Mouse (Mus musculus) forebrain, embryonic 12.5 days (tissue): ENCODE measurements around the gene Zfp941. TPM values are rescaled to one million over a fixed set of nuclear protein-coding genes. Genes with fewer than 3 reads are reported as not detected.

Source experiments
- polyA plus RNA-seq: library from polyadenylated mRNA; unstranded; fragments of >200 nt; fragmentation: Nextera tagmentation; extraction: Ambion mirVana; gene quantifications from 2 replicates; pipeline ENCODE4 v1.2.1, GENCODE M21; 2016

The Zfp941 gene
- polyA plus RNA-seq, 1 experiment from 2014 or later = 7.0 TPM

Other genes with a start within 250 kb of the Zfp941 start
- not detected in 2 replicates for gene Olfr46, start 220.9 kb downstream of the Zfp941 start, polyA plus RNA-seq
- gene Olfr61, start 193.2 kb downstream of the Zfp941 start, polyA plus RNA-seq = not detected in 2 replicates
- gene Olfr53, start 175.7 kb downstream of the Zfp941 start, polyA plus RNA-seq = not detected in 2 replicates
- gene Olfr539, start 162.2 kb downstream of the Zfp941 start, polyA plus RNA-seq = not detected in 2 replicates
- gene Olfr45, start 140.2 kb downstream of the Zfp941 start, polyA plus RNA-seq = not detected in 2 replicates
- not detected in 2 replicates for gene Olfr541, start 124.9 kb downstream of the Zfp941 start, polyA plus RNA-seq
- not detected in 2 replicates for gene Cyp2e1, start 58.4 kb downstream of the Zfp941 start, polyA plus RNA-seq
- gene Syce1, start 34.3 kb downstream of the Zfp941 start, polyA plus RNA-seq = 0.13 and 0.31 TPM in 2 replicates
- gene Urah, start 12.8 kb upstream of the Zfp941 start, polyA plus RNA-seq = not detected in 2 replicates
- gene Scgb1c1, start 23.4 kb upstream of the Zfp941 start, polyA plus RNA-seq = not detected in 2 replicates
- 0.13 TPM in 1 of 2 replicates, not detected in the other for gene Odf3, start 25.6 kb upstream of the Zfp941 start, polyA plus RNA-seq
- gene Gm45785, start 34.2 kb upstream of the Zfp941 start, polyA plus RNA-seq = not detected in 2 replicates
- gene Ric8a, start 34.8 kb upstream of the Zfp941 start, polyA plus RNA-seq = 60.3 and 65.6 TPM in 2 replicates
- 27.6 and 27.8 TPM in 2 replicates for gene Bet1l, start 35.4 kb upstream of the Zfp941 start, polyA plus RNA-seq
- gene Psmd13, start 59.8 kb upstream of the Zfp941 start, polyA plus RNA-seq = 307 and 318 TPM in 2 replicates
- 24.7 and 26.1 TPM in 2 replicates for gene Sirt3, start 60.1 kb upstream of the Zfp941 start, polyA plus RNA-seq
- not detected in 2 replicates for gene Cox8b, start 78.3 kb upstream of the Zfp941 start, polyA plus RNA-seq
- gene Nlrp6, start 98.7 kb upstream of the Zfp941 start, polyA plus RNA-seq = 0.13 and 0.17 TPM in 2 replicates
- 12.7 and 12.9 TPM in 2 replicates for gene Pgghg, start 119.2 kb upstream of the Zfp941 start, polyA plus RNA-seq
- 0.78 and 1.4 TPM in 2 replicates for gene Ifitm5, start 128.1 kb upstream of the Zfp941 start, polyA plus RNA-seq
- gene Gm45717, start 133.8 kb upstream of the Zfp941 start, polyA plus RNA-seq = not detected in 2 replicates
- gene Ifitm2, start 133.8 kb upstream of the Zfp941 start, polyA plus RNA-seq = 178 and 217 TPM in 2 replicates
- gene Ifitm1, start 145.0 kb upstream of the Zfp941 start, polyA plus RNA-seq = 5.8 and 6.2 TPM in 2 replicates
- gene Ifitm3, start 188.6 kb upstream of the Zfp941 start, polyA plus RNA-seq = 11.6 and 13.0 TPM in 2 replicates
- gene Ifitm6, start 195.7 kb upstream of the Zfp941 start, polyA plus RNA-seq = not detected in 2 replicates
- not detected in 2 replicates for gene Gm17387, start 207.0 kb upstream of the Zfp941 start, polyA plus RNA-seq
- 40.7 and 43.6 TPM in 2 replicates for gene B4galnt4, start 238.9 kb upstream of the Zfp941 start, polyA plus RNA-seq